Mouse (Mus musculus) lung, postnatal 0 days (tissue): ENCODE measurements around the gene Sync.

Source experiments
- CTCF ChIP-seq: IDR thresholded peaks from 2 replicates; pipeline ENCODE4 v1.5.1; 2016; ENCODE audit warnings: antibody characterized with exemption, mild to moderate bottlenecking
- EP300 ChIP-seq: IDR thresholded peaks from 2 replicates; pipeline ENCODE4 v1.6.1; 2016; ENCODE audit warnings: antibody characterized with exemption, mild to moderate bottlenecking, control low read depth

GRCm38 (mm10) chr4:129335216-129336074, 48.0 kb downstream of the Sync start, which contains the start of the genes Rbbp4 and Zbtb8os:
- peak; percentile 34 for TF ChIP-seq CTCF
- TF ChIP-seq EP300 = peak; percentile 87
